Mouse (Mus musculus): ENCODE measurements around the gene Ilf3. TPM values are rescaled to one million over a fixed set of nuclear protein-coding genes. Genes with fewer than 3 reads are reported as not detected.

Gene Ilf3
- polyA plus RNA-seq (2015; fragmentation: Nextera tagmentation; extraction: Ambion mirVana): 54.4 and 64.5 TPM in 2 replicates

GRCm38 (mm10) chr9:21367357-21368111 lies at the start of gene Ilf3:
Gene Ilf3, plus strand, starts transcription at chr9:21367871.

GRCm38 (mm10) chr9:21320619-21321512 lies 46.8 kb upstream of the Ilf3 start, which contains the start of gene Slc44a2:
Gene Slc44a2, plus strand, starts transcription at chr9:21320698.

GRCm38 (mm10) chr9:21411669-21412550 lies 44.2 kb downstream of the Ilf3 start, which contains the start of gene Qtrt1:
Gene Qtrt1, plus strand, starts transcription at chr9:21411837.

GRCm38 (mm10) chr9:21424631-21425555 lies 57.2 kb downstream of the Ilf3 start, which contains the start of gene Dnm2:
Gene Dnm2, plus strand, starts transcription at chr9:21424908.

Other genes with a start within 250 kb of the Ilf3 start
- 9.7 and 12.2 TPM in 2 replicates for gene Tyk2, start 236.6 kb upstream of the Ilf3 start, polyA plus RNA-seq (2015; fragmentation: Nextera tagmentation; extraction: Ambion mirVana)
- gene Cdc37, start 217.9 kb upstream of the Ilf3 start, polyA plus RNA-seq (2015; fragmentation: Nextera tagmentation; extraction: Ambion mirVana): 139 and 143 TPM in 2 replicates
- 4.1 and 5.6 TPM in 2 replicates for gene Pde4a, start 202.2 kb upstream of the Ilf3 start, polyA plus RNA-seq (2015; fragmentation: Nextera tagmentation; extraction: Ambion mirVana)
- gene Keap1, start 128.5 kb upstream of the Ilf3 start, polyA plus RNA-seq (2015; fragmentation: Nextera tagmentation; extraction: Ambion mirVana): 31.7 and 37.9 TPM in 2 replicates
- gene S1pr5, start 119.4 kb upstream of the Ilf3 start, polyA plus RNA-seq (2015; fragmentation: Nextera tagmentation; extraction: Ambion mirVana): 0.52 and 0.57 TPM in 2 replicates
- 60.0 and 74.6 TPM in 2 replicates for gene Atg4d, start 102.6 kb upstream of the Ilf3 start, polyA plus RNA-seq (2015; fragmentation: Nextera tagmentation; extraction: Ambion mirVana)
- gene Kri1, start 79.9 kb upstream of the Ilf3 start, polyA plus RNA-seq (2015; fragmentation: Nextera tagmentation; extraction: Ambion mirVana): 14.7 and 14.9 TPM in 2 replicates
- 125 and 133 TPM in 2 replicates for gene Cdkn2d, start 76.5 kb upstream of the Ilf3 start, polyA plus RNA-seq (2015; fragmentation: Nextera tagmentation; extraction: Ambion mirVana)
- 0.11 and 0.13 TPM in 2 replicates for gene Ap1m2, start 55.5 kb upstream of the Ilf3 start, polyA plus RNA-seq (2015; fragmentation: Nextera tagmentation; extraction: Ambion mirVana)
- gene Slc44a2, start 47.2 kb upstream of the Ilf3 start, polyA plus RNA-seq (2015; fragmentation: Nextera tagmentation; extraction: Ambion mirVana): 37.8 and 47.0 TPM in 2 replicates
- 26.2 and 27.2 TPM in 2 replicates for gene Qtrt1, start 44.0 kb downstream of the Ilf3 start, polyA plus RNA-seq (2015; fragmentation: Nextera tagmentation; extraction: Ambion mirVana)
- 51.4 and 53.8 TPM in 2 replicates for gene Dnm2, start 57.0 kb downstream of the Ilf3 start, polyA plus RNA-seq (2015; fragmentation: Nextera tagmentation; extraction: Ambion mirVana)
- gene Tmed1, start 142.4 kb downstream of the Ilf3 start, polyA plus RNA-seq (2015; fragmentation: Nextera tagmentation; extraction: Ambion mirVana): 26.0 and 30.3 TPM in 2 replicates
- 28.3 and 37.9 TPM in 2 replicates for gene AB124611, start 158.3 kb downstream of the Ilf3 start, polyA plus RNA-seq (2015; fragmentation: Nextera tagmentation; extraction: Ambion mirVana)
- 16.9 and 17.5 TPM in 2 replicates for gene Carm1, start 179.0 kb downstream of the Ilf3 start, polyA plus RNA-seq (2015; fragmentation: Nextera tagmentation; extraction: Ambion mirVana)
- gene Timm29, start 224.9 kb downstream of the Ilf3 start, polyA plus RNA-seq (2015; fragmentation: Nextera tagmentation; extraction: Ambion mirVana): 16.4 and 16.7 TPM in 2 replicates
- gene Yipf2, start 225.0 kb downstream of the Ilf3 start, polyA plus RNA-seq (2015; fragmentation: Nextera tagmentation; extraction: Ambion mirVana): 11.8 and 13.7 TPM in 2 replicates
- 25.5 and 26.8 TPM in 2 replicates for gene Smarca4, start 248.3 kb downstream of the Ilf3 start, polyA plus RNA-seq (2015; fragmentation: Nextera tagmentation; extraction: Ambion mirVana)

Data from spleen, postnatal 0 days (tissue).